Mouse (Mus musculus): ENCODE data around the gene Syne3.

DNA sequence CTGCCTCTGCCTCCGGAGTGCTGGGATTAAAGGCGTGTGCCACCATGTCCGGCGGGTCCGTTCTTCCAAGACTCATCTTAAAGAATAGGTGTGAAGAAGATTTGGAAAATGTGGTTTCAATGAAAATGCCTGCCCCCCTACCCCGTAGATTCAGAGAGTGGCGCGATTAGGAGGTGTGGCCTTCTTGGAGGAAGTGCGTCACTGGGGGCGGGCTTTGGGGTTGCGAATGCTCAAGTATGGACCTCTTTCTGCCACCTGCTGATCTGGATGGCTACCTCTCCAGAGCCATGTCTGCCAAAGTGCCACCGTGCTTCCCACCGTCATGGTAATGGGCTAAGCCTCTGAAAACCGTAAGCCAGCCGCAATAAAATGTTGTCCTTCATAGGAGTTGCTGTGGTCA lies 44.4 kb upstream of the Syne3 start:
- TF ChIP-seq TCF12 (IDR thresholded peaks at IDR 0.05; ENCODE audit: low read depth, low read length) = no peak
- TF ChIP-seq POLR2A (IDR thresholded peaks at IDR 0.05; ENCODE audit: control insufficient read depth in 1 of 2, insufficient read depth in 1 of 2, low read depth in 1 of 2, low read length in 2 of 2, poor library complexity in 1 of 2) = no peak
- TF ChIP-seq RCOR1 (IDR thresholded peaks at IDR 0.05; ENCODE audit: low read depth, low read length) = no peak
- TF ChIP-seq GATA1 (IDR thresholded peaks at IDR 0.05; ENCODE audit: low read depth, low read length) = no peak
- TF ChIP-seq CTCF (IDR thresholded peaks at IDR 0.05 in 2 of 3, conservative IDR thresholded peaks at IDR 0.05 in 1 of 3; ENCODE audit: control insufficient read depth in 1 of 3, insufficient read depth in 1 of 3, low read depth in 2 of 3, low read length in 3 of 3, poor library complexity in 1 of 3, severe bottlenecking in 1 of 3) = no peak
- TF ChIP-seq USF2 (IDR thresholded peaks at IDR 0.05; ENCODE audit: borderline replicate concordance in 1 of 2, insufficient read depth in 1 of 2, low read depth in 1 of 2, low read length in 2 of 2) = no peak
- no peak for TF ChIP-seq POLR2AphosphoS5 (IDR thresholded peaks at IDR 0.05; ENCODE audit: borderline replicate concordance, low read depth, low read length)
- TF ChIP-seq MAX (IDR thresholded peaks at IDR 0.05; ENCODE audit: low read length) = no peak
- no peak for TF ChIP-seq ZC3H11A (IDR thresholded peaks at IDR 0.05; ENCODE audit: low read depth, low read length)
- no peak for TF ChIP-seq MAFK (IDR thresholded peaks at IDR 0.05; ENCODE audit: borderline replicate concordance, low read depth, low read length)
- no peak for TF ChIP-seq CHD2 (IDR thresholded peaks at IDR 0.05; ENCODE audit: low read length)
